In the genomic region with DNA sequence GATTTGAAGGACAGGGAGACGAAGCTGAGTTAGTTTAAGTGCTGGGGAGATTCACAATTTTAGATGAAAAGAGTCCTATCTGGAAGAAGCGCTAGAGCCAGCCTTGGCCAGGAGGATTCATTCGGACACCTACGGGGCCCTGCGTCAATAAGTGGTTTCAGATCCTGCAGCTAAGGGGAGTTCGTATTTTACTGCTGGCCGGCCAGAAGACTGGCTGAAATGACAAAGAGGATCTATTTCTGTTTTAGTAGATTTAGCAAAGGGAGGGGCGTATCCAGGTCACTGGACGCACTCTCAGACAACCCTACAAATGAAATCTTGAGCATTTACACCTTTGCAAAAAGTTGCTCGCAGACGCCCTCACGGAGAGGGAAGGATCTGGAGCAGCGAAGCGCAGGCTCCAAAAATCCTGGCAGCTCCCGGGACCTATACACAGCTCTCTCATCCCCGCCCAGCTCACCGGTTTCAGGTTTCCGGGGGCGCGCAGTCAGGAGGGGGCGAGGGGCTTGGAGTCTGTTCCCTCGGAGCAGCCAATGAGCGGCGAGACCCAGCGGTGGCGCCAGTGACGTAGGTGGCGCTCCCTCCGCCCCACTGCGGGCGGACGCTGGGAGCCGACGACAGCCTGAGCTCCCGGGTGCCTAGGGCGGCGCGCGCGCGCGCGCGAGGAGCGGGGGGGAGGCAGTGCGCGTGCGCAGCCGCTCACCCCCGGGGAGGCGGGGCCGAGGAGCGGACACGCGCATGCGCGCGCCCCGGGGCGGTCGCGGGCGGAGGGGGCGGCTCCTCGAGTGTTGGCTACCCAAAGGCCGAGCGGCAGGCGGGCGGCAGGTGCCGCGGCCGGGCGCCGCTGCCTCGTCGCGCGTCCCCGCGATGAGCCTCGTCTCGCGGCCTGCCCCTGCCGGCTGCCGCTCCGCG, we compare ENCODE assay signal across 8 mouse cellular contexts. TPM values are rescaled to one million over a fixed set of nuclear protein-coding genes. Genes with fewer than 3 reads are reported as not detected.
DNase-seq lines count a peak whose midpoint lies in the region; ATAC-seq and TF ChIP-seq lines count a peak whose summit lies in the region.

A gene (plus strand): TSS at position 809 of the 912 bp plus-strand sequence.

- intact Hi-C loops in heart, postnatal 10 days (cut with DNase I), result no loop called here

- TF ChIP-seq POLR2A in ES-Bruce4 (IDR thresholded peaks at IDR 0.05; ENCODE audit: insufficient read depth, low read length), result peak; percentile 86

- WGBS in forebrain, embryonic 13.5 days, result under 1% methylated on average over 35 of the region's 87 CpGs
- 1% methylated on average over 84 of the region's 87 CpGs for WGBS in large intestine, adult 2 months
- under 1% methylated on average over 44 of the region's 87 CpGs for WGBS in liver, postnatal 0 days (ENCODE audit: insufficient replicate concordance)
- under 1% methylated on average over 53 of the region's 87 CpGs for WGBS in neural tube, embryonic 14.5 days

- TF ChIP-seq EP300 in ES-Bruce4 (IDR thresholded peaks at IDR 0.05; ENCODE audit: insufficient read depth, low read depth, low read length), result peak; percentile 35; the same call in 1 of the 2 replicates
- TF ChIP-seq EP300 in liver, postnatal 0 days (IDR thresholded peaks at IDR 0.05; ENCODE audit: low read depth), result no peak

- H3K9me3 ChIP-seq in ES-Bruce4 (replicated peaks; ENCODE audit: control insufficient read depth, insufficient read depth, low read length, poor library complexity, severe bottlenecking), result no peaks in the 10 kb centered on the region
- H3K9me3 ChIP-seq in forebrain, embryonic 13.5 days (replicated peaks), result no peaks in the 10 kb centered on the region
- H3K9me3 ChIP-seq in liver, postnatal 0 days (ENCODE audit: low read length), result no peaks in the 10 kb centered on the region
- H3K9me3 ChIP-seq in neural tube, embryonic 14.5 days (ENCODE audit: control insufficient read depth, low read length), result no peaks in the 10 kb centered on the region

- H3K4me1 ChIP-seq in ES-Bruce4 (ENCODE audit: control insufficient read depth, insufficient read depth, low read length), result peaks cover 2% of the 10 kb centered on the region
- H3K4me1 ChIP-seq in forebrain, embryonic 13.5 days, result peaks cover 30% of the 10 kb centered on the region
- peaks cover 39% of the 10 kb centered on the region for H3K4me1 ChIP-seq in liver, postnatal 0 days (ENCODE audit: insufficient read depth)
- H3K4me1 ChIP-seq in neural tube, embryonic 14.5 days (ENCODE audit: control insufficient read depth, insufficient read depth, low read length), result peaks cover 19% of the 10 kb centered on the region

- H3K4me2 ChIP-seq in forebrain, embryonic 13.5 days, result peak within 1 kb of the TSS; percentile 69
- H3K4me2 ChIP-seq in liver, postnatal 0 days (ENCODE audit: low read depth, low read length), result peak within 1 kb of the TSS; percentile 93
- H3K4me2 ChIP-seq in neural tube, embryonic 14.5 days (ENCODE audit: low read depth, low read length), result peak within 1 kb of the TSS; percentile 75

- peak within 1 kb of the TSS; percentile 62; the same call in 1 of the 2 replicates for H3K27ac ChIP-seq in ES-Bruce4 (ENCODE audit: insufficient read depth, low read length)
- H3K27ac ChIP-seq in forebrain, embryonic 13.5 days, result peak within 1 kb of the TSS; percentile 88
- H3K27ac ChIP-seq in liver, postnatal 0 days (ENCODE audit: low read depth), result peak within 1 kb of the TSS; percentile 99
- H3K27ac ChIP-seq in neural tube, embryonic 14.5 days (ENCODE audit: low read depth, low read length), result peak within 1 kb of the TSS; percentile 91

- peak within 1 kb of the TSS; percentile 94 for H3K4me3 ChIP-seq in ES-Bruce4 (ENCODE audit: low read depth, low read length)
- H3K4me3 ChIP-seq in forebrain, embryonic 13.5 days, result peak within 1 kb of the TSS; percentile 92
- H3K4me3 ChIP-seq in liver, postnatal 0 days (ENCODE audit: low read depth, low read length), result peak within 1 kb of the TSS; percentile 92
- H3K4me3 ChIP-seq in neural tube, embryonic 14.5 days (ENCODE audit: low read depth, low read length), result peak within 1 kb of the TSS; percentile 97

- no peaks in the 10 kb centered on the region for H3K36me3 ChIP-seq in ES-Bruce4 (ENCODE audit: control insufficient read depth, insufficient read depth, low read length, poor library complexity, severe bottlenecking)
- H3K36me3 ChIP-seq in forebrain, embryonic 13.5 days (ENCODE audit: poor library complexity, severe bottlenecking), result no peaks in the 10 kb centered on the region
- H3K36me3 ChIP-seq in liver, postnatal 0 days (replicated peaks; ENCODE audit: insufficient read depth, low read length), result no peaks in the 10 kb centered on the region
- no peaks in the 10 kb centered on the region for H3K36me3 ChIP-seq in neural tube, embryonic 14.5 days (ENCODE audit: control insufficient read depth, insufficient read depth, low read length)

- H3K9ac ChIP-seq in ES-Bruce4 (ENCODE audit: low read depth, poor library complexity, severe bottlenecking), result peak within 1 kb of the TSS; percentile 81
- peak within 1 kb of the TSS; percentile 99 for H3K9ac ChIP-seq in forebrain, embryonic 13.5 days
- peak within 1 kb of the TSS; percentile 97 for H3K9ac ChIP-seq in liver, postnatal 0 days (replicated peaks)
- H3K9ac ChIP-seq in neural tube, embryonic 14.5 days (replicated peaks; ENCODE audit: low read depth, low read length), result peak within 1 kb of the TSS; percentile 97

- DNase-seq in heart, postnatal 10 days, result peak; percentile 96 to 98
- DNase-seq in large intestine, adult 2 months (ENCODE audit: low read depth, low spot score), result peak; percentile 77
- peak; percentile 96 for DNase-seq in liver, postnatal 0 days
- DNase-seq in testis, postnatal 10 days (ENCODE audit: low spot score), result peak; percentile 97

- TF ChIP-seq CTCF in ES-Bruce4 (IDR thresholded peaks at IDR 0.05; ENCODE audit: low read depth, low read length), result no peak
- no peak for TF ChIP-seq CTCF in liver, postnatal 0 days (IDR thresholded peaks at IDR 0.05; ENCODE audit: low read depth)

- H3K27me3 ChIP-seq in ES-Bruce4 (ENCODE audit: control insufficient read depth, insufficient read depth, low read length, poor library complexity, severe bottlenecking), result no peaks in the 10 kb centered on the region
- H3K27me3 ChIP-seq in forebrain, embryonic 13.5 days, result no peaks in the 10 kb centered on the region
- H3K27me3 ChIP-seq in liver, postnatal 0 days (ENCODE audit: insufficient read depth, low read length), result no peaks in the 10 kb centered on the region
- no peaks in the 10 kb centered on the region for H3K27me3 ChIP-seq in neural tube, embryonic 14.5 days (ENCODE audit: control insufficient read depth, insufficient read depth, low read length)

- ATAC-seq in cerebellum, adult (ENCODE audit: insufficient number of reproducible peaks, low FRiP score, low TSS enrichment), result peak; percentile 95
- ATAC-seq in forebrain, embryonic 13.5 days, result peak; percentile 99
- ATAC-seq in liver, postnatal 0 days, result peak; percentile 96
- ATAC-seq in neural tube, embryonic 14.5 days (ENCODE audit: low read depth), result peak; percentile 97

RNA-seq across cellular contexts. Expression of the gene that starts here (rescaled TPM):
- 9.0 and 9.7 TPM in 2 replicates for polyA plus RNA-seq in ES-Bruce4 (2011; ENCODE audit: insufficient read depth, insufficient read length, low read depth, missing spikeins)
- polyA plus RNA-seq in forebrain, embryonic 13.5 days (2015; fragmentation: Nextera tagmentation; extraction: Ambion mirVana), result 28.0 and 31.1 TPM in 2 replicates
- 10 to 100 TPM; 18.6 to 18.8 TPM for total RNA-seq in heart, postnatal 10 days (2021)
- polyA plus RNA-seq in large intestine, adult 2 months (2012; rRNA removed), result 2.0 and 3.2 TPM in 2 replicates
- polyA plus RNA-seq in liver, postnatal 0 days (2015; fragmentation: Nextera tagmentation; extraction: Ambion mirVana), result 4.6 and 5.7 TPM in 2 replicates
- 68.1 and 68.3 TPM in 2 replicates for polyA plus RNA-seq in neural tube, embryonic 14.5 days (2014; fragmentation: Nextera tagmentation; extraction: Ambion mirVana)

Comparison
In these comparisons a context has a peak if more than half of its experiments do, and no peak if none do; other contexts are left out.
1. Peak in every context shown above with its lines: DNase-seq, ATAC-seq, H3K4me3 ChIP-seq and H3K27ac ChIP-seq.